Mouse (Mus musculus) liver, embryonic 16.5 days (tissue): Measurements from ENCODE around the gene Pou2f2. TPM values are rescaled to one million over a fixed set of nuclear protein-coding genes. Genes with fewer than 3 reads are reported as not detected.
A peak's percentile ranks its signal among the peaks of the same experiment; 100 is the strongest.

ENCODE experiments used
- ATAC-seq: fragments of 200-750 bp; cut with Nextera tagmentation; 2 replicates; pipeline ENCODE4 v1.8.0; 2017; ENCODE audit warnings: low read depth, mild to moderate bottlenecking, moderate number of reproducible peaks, moderate library complexity
- H3K27ac ChIP-seq: fragments of 300-500 bp; sonication (generic); 2 replicates; pipeline ENCODE4 v1.5.1; 2014; ENCODE audit warnings: mild to moderate bottlenecking, low read length
- H3K27me3 ChIP-seq: fragments of 300-500 bp; sonication (generic); 2 replicates; pipeline ENCODE4 v1.6.1; 2014; ENCODE audit warnings: low read depth, low read length, mixed read lengths; ENCODE audit not compliant: control insufficient read depth, insufficient read depth
- H3K36me3 ChIP-seq: fragments of 300-500 bp; sonication (generic); 2 replicates; pipeline ENCODE4 v1.6.1; 2014; ENCODE audit warnings: mild to moderate bottlenecking; ENCODE audit not compliant: control insufficient read depth, insufficient read depth
- H3K4me1 ChIP-seq: fragments of 300-500 bp; sonication (generic); 2 replicates; pipeline ENCODE4 v1.6.1; 2014; ENCODE audit warnings: low read depth, low read length, mixed read lengths; ENCODE audit not compliant: control insufficient read depth
- H3K4me2 ChIP-seq: fragments of 300-500 bp; sonication (generic); 2 replicates; pipeline ENCODE4 v1.6.1; 2014; ENCODE audit warnings: low read depth, low read length, mixed read lengths
- H3K4me3 ChIP-seq: fragments of 300-500 bp; sonication (generic); 2 replicates; pipeline ENCODE4 v1.5.1; 2014; ENCODE audit warnings: low read depth, mild to moderate bottlenecking, low read length
- H3K9ac ChIP-seq: fragments of 300-500 bp; sonication (generic); 2 replicates; pipeline ENCODE4 v1.6.1; 2014; ENCODE audit warnings: low read depth, low read length
- H3K9me3 ChIP-seq: fragments of 300-500 bp; sonication (generic); replicated peaks from 2 replicates; pipeline ENCODE4 v1.6.1; 2016; ENCODE audit warnings: low read length; ENCODE audit not compliant: control insufficient read depth
- WGBS: fragments of 180-500 bp; shearing (Covaris S2); extraction: QIAGEN DNeasy Blood & Tissue Kit; methylation state at CpG from one replicate; pipeline ENCODE4 v1.1.7; 2014; ENCODE audit not compliant: insufficient replicate concordance; 5-methylcytosine and 5-hydroxymethylcytosine counted together
- polyA plus RNA-seq: library from polyadenylated mRNA; unstranded; fragments of >200 nt; fragmentation: Nextera tagmentation; extraction: Ambion mirVana; gene quantifications from 2 replicates; pipeline ENCODE4 v1.2.1, GENCODE M21; 2015

The Pou2f2 gene
- polyA plus RNA-seq, 1 experiment from 2014 or later = 1.7 TPM

- Histone ChIP-seq H3K4me3 (no peak overlapping the region), H3K27ac (no peak overlapping the region), H3K9ac (no peak overlapping the region), H3K4me1 (peaks cover 16% of the 10 kb centered on the region), H3K36me3 (no peaks in the 10 kb centered on the region), H3K27me3 (no peaks in the 10 kb centered on the region; the same call in 1 of the 2 replicates), H3K9me3 (no peaks in the 10 kb centered on the region), H3K4me2 (no peak overlapping the region)
- WGBS = 48% methylated on average over 2 of the region's 2 CpGs
- no peak for ATAC-seq
Measured at GRCm38 (mm10) chr7:25068724-25069123, 110.8 kb downstream of the Pou2f2 start.

- no peak overlapping the region for H3K4me3 ChIP-seq
- H3K36me3 ChIP-seq = no peaks in the 10 kb centered on the region
- no peak overlapping the region for H3K4me2 ChIP-seq
- H3K4me1 ChIP-seq = peaks cover 11% of the 10 kb centered on the region
- H3K9me3 ChIP-seq = no peaks in the 10 kb centered on the region
- no peak overlapping the region for H3K27ac ChIP-seq
- 77% methylated on average over 22 of the region's 22 CpGs for WGBS
- ATAC-seq = no peak
- H3K9ac ChIP-seq = no peak overlapping the region
- H3K27me3 ChIP-seq = no peaks in the 10 kb centered on the region; the same call in 1 of the 2 replicates
Measured at GRCm38 (mm10) chr7:25067909-25068656, 111.4 kb downstream of the Pou2f2 start.

- 71% methylated on average over 7 of the region's 7 CpGs for WGBS
- ATAC-seq = no peak
- H3K4me2 ChIP-seq = no peak overlapping the region
Measured at GRCm38 (mm10) chr7:25067338-25067737, 112.2 kb downstream of the Pou2f2 start.

GRCm38 (mm10) chr7:25063900-25064299 is 115.6 kb downstream of the Pou2f2 start:
- ATAC-seq = no peak
- H3K36me3 ChIP-seq = no peaks in the 10 kb centered on the region
- 53% methylated on average over 8 of the region's 8 CpGs for WGBS

More at GRCm38 (mm10) chr7:25067338-25067737, 112.2 kb downstream of the Pou2f2 start:
- no peaks in the 10 kb centered on the region; the same call in 1 of the 2 replicates for H3K27me3 ChIP-seq
- no peaks in the 10 kb centered on the region for H3K36me3 ChIP-seq
- peaks cover 5% of the 10 kb centered on the region for H3K4me1 ChIP-seq
- H3K27ac ChIP-seq = no peak overlapping the region
- no peak overlapping the region for H3K4me3 ChIP-seq
- H3K9ac ChIP-seq = no peak overlapping the region
- H3K9me3 ChIP-seq = no peaks in the 10 kb centered on the region

GRCm38 (mm10) chr7:25063346-25063745 is 116.2 kb downstream of the Pou2f2 start:
- no peak for ATAC-seq
- no peaks in the 10 kb centered on the region for H3K9me3 ChIP-seq
- no peaks in the 10 kb centered on the region for H3K4me1 ChIP-seq
- no peak overlapping the region for H3K9ac ChIP-seq
- H3K36me3 ChIP-seq = no peaks in the 10 kb centered on the region
- H3K4me3 ChIP-seq = no peak overlapping the region
- no peak overlapping the region for H3K4me2 ChIP-seq
- 44% methylated on average over 6 of the region's 6 CpGs for WGBS
- H3K27me3 ChIP-seq = no peaks in the 10 kb centered on the region
- no peak overlapping the region for H3K27ac ChIP-seq

More at GRCm38 (mm10) chr7:25063900-25064299, 115.6 kb downstream of the Pou2f2 start:
- Histone ChIP-seq H3K4me2 (no peak overlapping the region), H3K4me1 (no peaks in the 10 kb centered on the region), H3K9ac (no peak overlapping the region), H3K27me3 (no peaks in the 10 kb centered on the region), H3K4me3 (no peak overlapping the region), H3K27ac (no peak overlapping the region), H3K9me3 (no peaks in the 10 kb centered on the region)

GRCm38 (mm10) chr7:25058836-25059235 is 120.7 kb downstream of the Pou2f2 start:
- no peaks in the 10 kb centered on the region for H3K4me1 ChIP-seq
- no peak overlapping the region for H3K4me2 ChIP-seq
- H3K4me3 ChIP-seq = no peak overlapping the region
- H3K9ac ChIP-seq = no peak overlapping the region
- no peaks in the 10 kb centered on the region for H3K9me3 ChIP-seq
- no peaks in the 10 kb centered on the region for H3K27me3 ChIP-seq
- no peaks in the 10 kb centered on the region for H3K36me3 ChIP-seq
- no peak for ATAC-seq
- 75% methylated on average over 14 of the region's 14 CpGs for WGBS
- H3K27ac ChIP-seq = no peak overlapping the region

- Histone ChIP-seq H3K27ac (no peak overlapping the region), H3K36me3 (no peaks in the 10 kb centered on the region), H3K9ac (no peak overlapping the region), H3K4me2 (no peak overlapping the region), H3K27me3 (no peaks in the 10 kb centered on the region), H3K9me3 (no peaks in the 10 kb centered on the region), H3K4me1 (no peaks in the 10 kb centered on the region), H3K4me3 (no peak overlapping the region)
- peak; percentile 62 for ATAC-seq
- 70% methylated on average over 8 of the region's 8 CpGs for WGBS
Measured at GRCm38 (mm10) chr7:25058394-25058793, 121.1 kb downstream of the Pou2f2 start.

GRCm38 (mm10) chr7:25057888-25058287 is 121.6 kb downstream of the Pou2f2 start:
- no peak overlapping the region for H3K4me3 ChIP-seq
- no peak for ATAC-seq
- H3K27me3 ChIP-seq = no peaks in the 10 kb centered on the region
- H3K36me3 ChIP-seq = no peaks in the 10 kb centered on the region
- H3K9ac ChIP-seq = no peak overlapping the region
- no peaks in the 10 kb centered on the region for H3K4me1 ChIP-seq
- H3K9me3 ChIP-seq = no peaks in the 10 kb centered on the region
- no peak overlapping the region for H3K27ac ChIP-seq
- H3K4me2 ChIP-seq = no peak overlapping the region
- WGBS = 68% methylated on average over 5 of the region's 5 CpGs

GRCm38 (mm10) chr7:25056951-25057350 is 122.6 kb downstream of the Pou2f2 start:
- ATAC-seq = no peak
- 64% methylated on average over 4 of the region's 4 CpGs for WGBS
- Histone ChIP-seq H3K27ac (no peak overlapping the region), H3K36me3 (no peaks in the 10 kb centered on the region), H3K4me3 (no peak overlapping the region), H3K4me1 (no peaks in the 10 kb centered on the region), H3K4me2 (no peak overlapping the region), H3K9ac (no peak overlapping the region), H3K27me3 (no peaks in the 10 kb centered on the region), H3K9me3 (no peaks in the 10 kb centered on the region)
